ENCODE assay signal across 8 mouse cellular contexts in the genomic region with DNA sequence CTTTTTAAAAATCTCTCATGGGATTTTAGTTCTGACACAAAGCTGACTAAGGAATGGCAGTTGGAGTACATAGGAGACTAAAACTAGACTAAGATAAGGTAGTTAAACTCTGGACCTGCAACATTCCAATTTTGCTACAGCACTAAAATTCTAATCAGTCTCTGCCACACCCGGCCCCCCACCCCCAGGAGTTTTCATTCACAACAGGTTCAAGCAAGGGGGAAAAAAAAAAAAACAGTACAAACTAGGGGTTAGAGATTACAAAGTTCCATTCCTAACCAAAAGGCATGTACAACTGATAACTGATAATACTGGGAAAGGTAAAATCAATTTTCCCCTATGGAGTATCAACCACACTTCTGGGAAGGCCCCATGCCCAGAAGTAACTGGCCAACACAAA.
DNase-seq lines count a peak whose midpoint lies in the region; ATAC-seq and TF ChIP-seq lines count a peak whose summit lies in the region.

No protein-coding gene starts in this region.

- no peak for TF ChIP-seq CTCF in lung, embryonic 14.5 days (IDR thresholded peaks at IDR 0.05; ENCODE audit: low read depth)
- no peak for TF ChIP-seq CTCF in embryonic fibroblast, embryonic 13.5 days (IDR thresholded peaks at IDR 0.05; ENCODE audit: borderline replicate concordance, insufficient read depth, low read length)
- no peak for TF ChIP-seq CTCF in small intestine, adult 2 months (IDR thresholded peaks at IDR 0.05; ENCODE audit: extremely low read depth, insufficient read length, insufficient replicate concordance, low read depth, low read length)

- H3K36me3 ChIP-seq in lung, embryonic 14.5 days (ENCODE audit: insufficient read depth): no peaks in the 10 kb centered on the region
- no peaks in the 10 kb centered on the region for H3K36me3 ChIP-seq in limb, embryonic 14.5 days (ENCODE audit: control insufficient read depth, insufficient read depth, low read length)
- H3K36me3 ChIP-seq in small intestine, adult 2 months (ENCODE audit: control insufficient read depth, insufficient read depth, low read length): no peaks in the 10 kb centered on the region

- no peaks in the 10 kb centered on the region for H3K27me3 ChIP-seq in lung, embryonic 14.5 days (ENCODE audit: insufficient read depth, low read length)
- H3K27me3 ChIP-seq in limb, embryonic 14.5 days (ENCODE audit: control insufficient read depth, insufficient read depth, low read length): no peaks in the 10 kb centered on the region
- H3K27me3 ChIP-seq in small intestine, adult 2 months (ENCODE audit: control insufficient read depth, insufficient read depth, low read length): no peaks in the 10 kb centered on the region

- peak overlapping the region; percentile 54; the same call in 1 of the 2 replicates for H3K9ac ChIP-seq in lung, embryonic 14.5 days
- H3K9ac ChIP-seq in limb, embryonic 14.5 days (ENCODE audit: low read depth, low read length, severe bottlenecking): no peak overlapping the region

- TF ChIP-seq POLR2A in embryonic fibroblast, embryonic 13.5 days (IDR thresholded peaks at IDR 0.05; ENCODE audit: low read depth, low read length): no peak
- no peak for TF ChIP-seq POLR2A in limb, embryonic 14.5 days (IDR thresholded peaks at IDR 0.05; ENCODE audit: borderline replicate concordance, extremely low read depth, insufficient read depth, insufficient read length)
- no peak for TF ChIP-seq POLR2A in small intestine, adult 2 months (IDR thresholded peaks at IDR 0.05; ENCODE audit: low read depth, low read length)

- 80% methylated on average over 1 of the region's 1 CpGs for WGBS in lung, embryonic 14.5 days
- 79% methylated on average over 1 of the region's 1 CpGs for WGBS in limb, embryonic 14.5 days
- 36% methylated on average over 1 of the region's 1 CpGs for WGBS in small intestine, adult 2 months

- H3K27ac ChIP-seq in lung, embryonic 14.5 days (ENCODE audit: low read depth): peak overlapping the region; percentile 99; the same call in 1 of the 2 replicates
- H3K27ac ChIP-seq in embryonic fibroblast, embryonic 13.5 days (ENCODE audit: insufficient read depth, low read length): peak overlapping the region; percentile 87; the same call in 1 of the 2 replicates
- 0 out of 2 replicates have a peak overlapping the region, but pooled peaks have one; percentile 95 for H3K27ac ChIP-seq in limb, embryonic 14.5 days (replicated peaks; ENCODE audit: low read depth, low read length)
- H3K27ac ChIP-seq in small intestine, adult 2 months (ENCODE audit: insufficient read depth, low read depth, low read length): peak overlapping the region; percentile 83; the same call in 1 of the 2 replicates

- H3K9me3 ChIP-seq in lung, embryonic 14.5 days (ENCODE audit: low read depth, low read length): no peaks in the 10 kb centered on the region
- no peaks in the 10 kb centered on the region for H3K9me3 ChIP-seq in limb, embryonic 14.5 days (ENCODE audit: control insufficient read depth, low read length)

- no peak for DNase-seq in lung, embryonic 14.5 days
- DNase-seq in lung, adult 18-20 months: no peak
- no peak for DNase-seq in limb, embryonic 14.5 days (ENCODE audit: low spot score)
- DNase-seq in frontal cortex, postnatal 36 days (ENCODE audit: low spot score in 2 of 2): no peak
- DNase-seq in spleen, postnatal 4 days (ENCODE audit: low spot score in 2 of 2): no peak

- H3K4me1 ChIP-seq in lung, embryonic 14.5 days (ENCODE audit: insufficient read depth): no peaks in the 10 kb centered on the region
- peaks cover 4% of the 10 kb centered on the region for H3K4me1 ChIP-seq in embryonic fibroblast, embryonic 13.5 days (ENCODE audit: control insufficient read depth, insufficient read depth, low read length)
- peaks cover 4% of the 10 kb centered on the region for H3K4me1 ChIP-seq in limb, embryonic 14.5 days (ENCODE audit: control insufficient read depth, insufficient read depth, low read length)
- no peaks in the 10 kb centered on the region for H3K4me1 ChIP-seq in small intestine, adult 2 months (ENCODE audit: control insufficient read depth, insufficient read depth, insufficient read length, low read length)

- ATAC-seq in lung, embryonic 14.5 days (ENCODE audit: insufficient read depth): no peak
- ATAC-seq in limb, embryonic 14.5 days (ENCODE audit: low FRiP score, low read depth): no peak
- ATAC-seq in inflammation-experienced regulatory T-cells, adult 6 months: no peak

- peak overlapping the region; percentile 67 for H3K4me2 ChIP-seq in lung, embryonic 14.5 days
- H3K4me2 ChIP-seq in limb, embryonic 14.5 days (replicated peaks; ENCODE audit: low read depth, low read length, severe bottlenecking): peak overlapping the region; percentile 54

- H3K4me3 ChIP-seq in lung, embryonic 14.5 days (ENCODE audit: low read depth, low read length): peak overlapping the region; percentile 43
- H3K4me3 ChIP-seq in embryonic fibroblast, embryonic 13.5 days (ENCODE audit: insufficient read depth, low read length): peak overlapping the region; percentile 54; the same call in 1 of the 2 replicates
- peak overlapping the region; percentile 53 for H3K4me3 ChIP-seq in limb, embryonic 14.5 days (replicated peaks; ENCODE audit: low read length)
- no peak overlapping the region for H3K4me3 ChIP-seq in small intestine, adult 2 months (ENCODE audit: low read depth, low read length)
